Mouse (Mus musculus) adrenal gland, postnatal 36 days (tissue): ENCODE data around the gene Pnkd. TPM values are rescaled to one million over a fixed set of nuclear protein-coding genes. Genes with fewer than 3 reads are reported as not detected.
A peak's percentile ranks its signal among the peaks of the same experiment; 100 is the strongest.

Source experiments
- DNase-seq, 2 experiments: peaks; one replicate each; pipeline ENCODE4 v3.0.0; 2021; ENCODE audit warnings: mixed read lengths in 1 of 2
- total RNA-seq, 2 experiments: library from RNA; stranded (reverse); gene quantifications; 2 replicates each; pipeline ENCODE4 v1.2.3; 2021

Pnkd gene
- total RNA-seq, 2 experiments from 2014 or later, result 72.5 to 80.8 TPM

DNA sequence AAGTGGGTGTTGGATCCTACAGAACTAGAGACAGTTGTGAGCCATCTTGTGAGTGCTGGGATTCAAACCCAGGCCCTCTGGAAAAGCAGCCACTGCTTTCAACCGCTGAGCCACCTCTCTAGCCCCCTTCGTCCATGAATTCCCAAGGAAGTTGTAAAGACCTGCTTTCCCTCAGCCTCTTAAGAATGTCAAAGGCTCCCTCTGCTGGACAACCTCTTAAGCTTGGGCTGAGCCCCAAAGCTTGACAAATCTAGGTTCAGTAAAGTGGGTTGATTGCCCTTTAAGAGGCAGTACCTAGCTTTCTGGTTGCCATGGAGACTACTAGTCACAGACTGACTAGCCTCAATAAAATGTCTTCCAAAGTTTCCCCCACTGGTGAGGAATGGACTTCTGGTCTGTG lies 77.1 kb downstream of the Pnkd start, which contains the start of gene Catip:
TSS of gene Catip (plus strand) at position 297 of the 400 bp plus-strand sequence.
- peak; percentile 66 to 83 for DNase-seq

DNA sequence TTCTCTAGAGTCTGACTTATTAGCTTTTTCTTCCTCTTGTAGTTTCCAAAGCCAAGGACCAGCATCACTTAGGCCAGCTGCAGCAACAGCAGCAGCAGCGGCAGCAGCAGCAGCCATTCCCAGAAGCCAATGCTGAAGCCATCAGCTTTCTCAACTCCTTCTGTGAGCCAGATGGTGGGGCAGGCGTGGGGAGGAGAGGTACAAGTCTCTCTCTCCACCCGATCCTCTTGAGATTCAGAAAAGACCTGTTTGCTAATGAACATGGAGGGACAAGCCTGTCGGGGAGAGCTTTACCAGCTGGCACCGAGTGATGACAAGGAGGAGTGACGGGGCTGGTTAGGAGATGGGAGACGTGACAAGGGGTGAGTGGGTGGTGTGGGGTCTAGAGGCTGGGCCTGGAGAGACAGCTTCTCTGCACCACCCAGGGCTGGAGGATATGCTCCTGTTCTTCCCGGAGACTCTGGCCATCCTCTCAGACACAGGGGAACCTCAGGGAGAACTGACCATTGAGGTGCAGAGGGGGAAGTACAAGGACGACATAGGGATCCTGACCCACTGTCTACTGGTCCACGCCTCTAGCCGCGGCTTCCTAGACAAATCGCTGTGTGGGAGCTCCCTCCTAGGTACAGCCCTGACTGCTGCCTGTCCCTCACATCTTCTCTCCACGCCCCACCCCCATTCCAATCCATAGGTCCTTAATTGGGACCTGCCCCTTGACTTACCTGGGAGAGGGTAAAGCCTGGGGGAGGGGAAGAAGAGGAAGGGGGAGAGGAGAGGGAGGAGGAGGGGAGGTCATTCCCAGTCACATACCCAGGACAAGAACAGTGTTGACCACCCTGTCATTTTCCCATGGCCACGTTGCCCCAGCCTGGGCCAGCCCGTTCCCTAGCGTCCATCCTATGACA lies 77.8 kb downstream of the Pnkd start:
- no peak for DNase-seq

DNA sequence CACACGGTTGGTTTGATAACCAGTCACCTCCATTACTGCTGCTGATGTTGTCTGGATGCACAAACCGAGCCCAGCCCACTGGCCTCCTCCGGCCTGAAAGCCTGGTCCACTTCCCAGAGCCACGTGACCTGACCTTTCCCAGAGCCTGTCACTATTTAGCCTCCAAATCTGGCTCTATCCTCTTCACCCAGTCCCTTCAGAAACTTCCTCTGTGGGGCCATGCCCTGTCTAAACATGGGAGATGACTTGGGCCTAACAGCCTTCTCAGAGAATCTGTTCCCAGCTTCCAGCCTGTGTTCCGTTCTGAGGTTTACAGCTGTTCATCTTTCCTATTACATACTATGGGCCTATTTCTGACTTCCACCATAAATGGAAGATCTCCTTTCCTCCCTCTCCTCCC lies 78.7 kb downstream of the Pnkd start:
- no peak for DNase-seq

DNA sequence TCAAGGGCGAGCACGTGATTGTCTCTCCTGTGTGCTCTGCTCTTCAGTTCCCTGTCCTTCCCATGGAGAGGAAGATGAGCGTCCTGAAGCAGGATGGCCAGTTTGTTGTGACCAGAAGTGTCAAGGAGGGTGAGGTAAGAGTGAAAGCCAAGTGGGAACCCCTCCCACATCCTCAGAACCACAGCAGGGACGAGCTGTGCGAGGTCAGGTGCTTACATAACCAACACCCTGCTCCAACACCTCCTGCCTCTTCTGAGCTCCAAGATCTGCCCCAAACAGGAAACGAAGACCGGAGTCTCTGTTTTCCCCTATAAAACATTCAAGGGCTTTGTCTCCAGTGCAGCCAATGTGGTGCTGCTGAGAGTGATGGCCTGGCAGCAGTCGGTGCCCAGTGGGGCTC lies 79.5 kb downstream of the Pnkd start:
- DNase-seq, result no peak

DNA sequence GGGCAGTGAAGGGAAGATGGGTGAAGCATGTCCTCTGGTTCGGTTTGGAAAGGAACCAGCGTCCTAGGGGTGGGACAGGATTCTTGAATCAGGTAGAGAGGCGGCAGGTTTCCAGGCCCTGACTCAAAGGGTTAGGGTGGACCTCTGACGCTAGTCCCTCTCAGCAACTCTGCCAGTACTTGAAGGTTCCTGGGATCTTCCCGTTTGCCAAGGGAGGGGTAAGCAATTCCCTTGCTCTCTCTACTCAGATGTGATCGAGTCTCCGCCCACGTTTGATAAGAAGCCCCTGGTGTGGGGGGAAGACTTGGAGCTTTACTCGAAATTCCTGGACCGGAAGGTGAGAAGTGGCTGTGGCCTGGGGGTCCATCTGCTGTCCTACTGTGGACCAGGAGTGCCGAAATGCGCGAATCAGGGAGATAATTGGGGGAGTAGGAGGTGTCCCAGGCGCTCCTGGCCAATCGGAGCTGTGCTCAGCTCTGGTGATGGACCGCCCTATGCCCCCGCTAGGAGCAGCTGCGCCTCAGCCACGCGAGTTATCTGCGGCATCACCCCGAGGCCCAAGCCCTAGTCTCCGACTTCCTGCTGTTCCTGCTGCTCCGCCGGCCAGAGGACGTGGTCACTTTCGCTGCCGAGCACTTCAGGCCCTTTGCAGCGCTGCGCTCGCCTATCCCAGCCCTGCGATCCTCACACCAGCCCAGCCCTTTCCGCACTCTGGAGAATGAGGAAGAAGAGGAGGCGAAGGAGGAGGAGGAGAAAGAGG lies 83.3 kb downstream of the Pnkd start:
- peak; percentile 57 to 71 for DNase-seq

DNA sequence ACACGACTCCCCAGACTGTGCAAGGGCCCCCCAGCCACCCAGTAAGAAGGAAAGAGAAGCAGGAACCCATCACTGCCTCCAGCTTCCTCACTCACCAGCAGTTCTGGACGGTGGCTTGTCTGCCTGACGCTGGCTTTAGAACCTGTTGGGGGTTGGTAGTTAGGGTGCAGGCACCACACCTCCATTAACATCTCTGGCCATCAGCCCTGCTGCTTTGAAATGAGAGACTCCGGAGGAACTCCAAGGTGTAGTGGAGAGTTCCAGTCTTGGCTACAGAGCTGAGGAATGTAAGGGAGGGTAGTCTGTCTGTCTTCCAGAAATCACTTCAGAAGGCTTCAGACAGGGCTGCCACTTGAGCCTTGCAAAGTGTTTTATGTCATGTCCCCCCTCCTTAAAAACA lies 85.3 kb downstream of the Pnkd start:
- DNase-seq, result no peak

DNA sequence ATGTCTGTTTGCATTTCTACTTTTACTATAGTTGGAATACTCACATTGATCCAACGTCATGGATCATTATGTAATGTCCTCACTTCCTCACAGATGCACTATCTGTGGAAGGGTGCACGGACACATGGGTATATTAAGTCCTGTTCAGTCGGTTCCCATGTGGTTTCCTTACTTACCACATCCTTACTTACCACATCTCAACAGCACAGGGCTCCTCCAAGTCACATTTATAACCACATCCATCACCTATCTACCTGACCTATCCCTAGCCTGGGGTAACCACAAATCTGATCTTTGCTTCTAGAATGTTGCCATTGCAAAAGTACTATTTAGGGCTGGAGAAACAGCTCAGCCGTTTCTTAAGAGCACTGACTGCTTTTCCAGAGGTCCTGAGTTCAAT lies 88.6 kb downstream of the Pnkd start:
- no peak for DNase-seq

DNA sequence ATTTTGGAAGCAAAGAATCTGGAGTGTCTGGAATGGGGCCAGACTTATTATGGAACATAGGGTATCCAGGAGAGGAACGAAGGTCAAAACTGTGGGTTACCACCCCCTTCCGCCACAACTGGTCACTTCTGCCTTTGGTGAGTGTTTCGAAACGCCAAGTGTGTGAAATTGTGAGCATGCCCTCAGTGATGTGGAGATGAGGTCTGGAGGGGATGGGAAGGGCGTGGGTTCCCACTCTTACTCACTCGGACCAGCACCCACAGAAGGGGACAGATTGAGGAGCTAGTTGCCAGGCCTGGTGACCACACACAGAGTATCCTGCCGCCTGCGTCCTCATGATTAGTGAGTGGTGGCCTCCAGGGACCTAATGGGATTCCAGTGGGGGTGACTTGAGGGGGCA lies 90.2 kb downstream of the Pnkd start, which contains the start of gene Slc11a1:
TSS of gene Slc11a1 (plus strand) at position 216 of the 400 bp plus-strand sequence.
- DNase-seq, result peak in 1 of 2 experiments; percentile 10

DNA sequence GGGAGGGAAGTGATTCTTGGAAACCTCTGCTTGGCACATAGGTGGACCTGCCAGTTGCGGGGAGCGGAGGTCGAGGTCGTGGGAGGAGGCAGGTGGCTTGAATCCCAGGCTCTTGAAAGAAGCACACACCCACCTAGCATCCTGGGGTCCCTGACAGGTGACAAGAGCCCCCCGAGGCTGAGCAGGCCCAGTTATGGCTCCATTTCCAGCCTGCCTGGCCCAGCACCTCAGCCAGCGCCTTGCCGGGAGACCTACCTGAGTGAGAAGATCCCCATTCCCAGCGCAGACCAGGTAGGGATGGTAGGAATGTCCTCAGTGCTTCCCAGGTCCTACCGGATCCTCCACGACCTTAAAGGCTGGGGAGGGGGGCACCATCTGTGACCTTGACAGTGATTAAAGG lies 90.8 kb downstream of the Pnkd start:
- DNase-seq, result no peak

DNA sequence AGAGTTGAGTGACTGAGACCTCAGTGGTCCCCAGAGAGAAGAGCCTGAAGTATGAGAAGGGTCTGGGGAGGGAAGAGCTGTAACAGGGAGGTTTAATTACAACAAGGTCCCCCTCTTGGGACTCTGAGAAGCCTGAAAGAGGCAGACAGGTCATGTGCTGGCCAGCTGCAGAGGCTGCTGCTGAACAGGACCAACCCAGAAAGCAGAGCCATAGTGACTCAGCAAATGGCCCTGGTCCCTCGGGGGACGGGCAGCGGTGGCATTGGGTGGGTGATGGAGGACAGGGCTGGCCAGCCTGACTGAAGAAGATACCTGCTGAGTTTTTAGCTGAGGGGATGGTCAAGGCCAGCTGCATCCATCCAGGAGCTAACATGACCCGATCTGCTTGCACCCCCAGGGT lies 91.7 kb downstream of the Pnkd start:
- DNase-seq, result peak; percentile 81 to 86

DNA sequence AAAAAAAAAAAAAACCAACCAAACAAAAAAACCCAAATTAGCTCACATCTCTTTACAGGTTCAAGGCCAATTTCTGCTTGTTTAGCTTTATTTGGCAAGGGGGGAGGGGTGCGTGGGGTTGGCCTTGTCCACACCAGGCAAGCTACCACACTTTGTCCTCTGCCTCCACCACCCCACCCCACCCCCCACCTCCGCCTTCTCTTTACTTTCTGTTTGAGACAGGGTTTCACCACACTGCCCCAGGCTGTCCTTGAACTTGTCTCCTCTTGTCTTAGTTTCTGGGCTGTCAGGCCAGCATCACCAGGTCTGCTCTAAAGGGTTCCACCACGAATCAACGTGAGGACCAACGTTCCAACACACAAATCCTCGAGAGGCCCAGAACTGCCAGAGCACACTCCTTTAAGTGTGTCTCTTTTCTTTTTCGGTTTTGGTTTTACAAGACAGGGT lies 94.4 kb downstream of the Pnkd start:
- DNase-seq, result peak in 1 of 2 experiments; percentile 33

DNA sequence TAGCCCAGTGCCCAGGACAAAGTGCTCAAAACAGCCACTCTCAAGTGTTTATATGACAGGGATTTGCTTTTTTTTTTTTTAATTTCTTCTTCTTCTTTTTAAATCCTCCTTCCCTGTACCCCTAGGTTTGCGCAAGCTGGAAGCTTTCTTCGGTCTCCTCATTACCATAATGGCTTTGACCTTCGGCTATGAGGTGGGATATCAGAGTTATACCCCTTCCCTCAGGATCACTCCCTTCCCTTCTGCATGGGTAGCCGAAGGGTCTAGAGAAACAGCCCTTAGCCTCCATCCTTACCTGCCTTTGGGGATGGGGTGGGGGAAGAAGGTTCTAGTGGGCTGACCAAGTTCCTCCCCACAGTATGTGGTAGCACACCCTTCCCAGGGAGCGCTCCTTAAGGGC lies 95.8 kb downstream of the Pnkd start:
- DNase-seq, result no peak

DNA sequence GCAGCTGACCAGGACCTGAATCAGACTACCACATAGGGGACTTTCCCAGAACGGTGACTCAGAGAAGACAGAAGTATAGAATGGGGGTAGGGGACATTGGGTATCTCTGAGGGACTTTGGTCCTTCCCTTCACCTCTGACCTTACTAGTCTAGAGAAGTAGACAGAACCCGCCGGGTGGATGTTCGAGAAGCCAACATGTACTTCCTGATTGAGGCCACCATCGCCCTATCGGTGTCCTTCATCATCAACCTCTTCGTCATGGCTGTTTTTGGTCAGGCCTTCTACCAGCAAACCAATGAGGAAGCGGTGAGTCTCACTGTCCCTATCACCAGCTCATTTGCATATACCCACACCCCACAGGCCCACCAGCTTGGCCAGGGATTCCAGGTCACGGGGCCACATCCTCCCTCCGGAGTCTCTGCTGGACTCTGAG lies 96.9 kb downstream of the Pnkd start:
- DNase-seq, result no peak

DNA sequence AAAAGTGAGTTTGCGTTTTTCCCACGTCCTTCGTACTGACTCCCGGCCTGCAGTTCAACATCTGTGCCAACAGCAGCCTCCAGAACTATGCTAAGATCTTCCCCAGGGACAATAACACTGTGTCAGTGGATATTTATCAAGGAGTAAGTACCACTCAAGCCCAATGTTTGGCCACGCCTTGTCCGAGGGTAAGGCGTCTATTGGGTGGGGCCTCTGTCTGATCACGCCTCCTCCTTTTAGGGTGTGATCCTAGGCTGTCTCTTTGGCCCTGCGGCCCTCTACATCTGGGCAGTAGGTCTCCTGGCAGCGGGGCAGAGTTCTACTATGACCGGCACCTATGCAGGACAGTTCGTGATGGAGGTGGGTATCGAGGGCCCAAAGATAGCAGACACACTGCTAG lies 98.7 kb downstream of the Pnkd start:
- DNase-seq, result no peak

DNA sequence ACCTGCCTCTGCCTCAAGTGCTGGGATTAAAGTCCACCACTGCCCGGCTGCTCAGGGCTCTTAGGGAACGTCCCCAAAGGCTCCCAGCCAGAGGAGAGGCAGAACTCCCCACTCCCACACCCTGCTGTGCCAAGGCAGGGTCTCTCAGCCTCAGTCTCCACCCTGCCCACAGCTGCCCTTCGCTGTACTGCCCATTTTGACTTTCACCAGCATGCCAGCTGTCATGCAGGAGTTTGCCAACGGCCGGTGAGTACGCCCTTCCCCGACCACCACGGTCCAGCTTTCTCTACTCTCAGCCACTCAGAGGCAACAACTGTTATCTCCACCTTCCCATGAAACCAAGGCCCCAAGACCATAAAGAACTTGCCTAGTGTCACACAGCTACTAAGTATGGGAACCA lies 99.8 kb downstream of the Pnkd start:
- DNase-seq, result no peak

DNA sequence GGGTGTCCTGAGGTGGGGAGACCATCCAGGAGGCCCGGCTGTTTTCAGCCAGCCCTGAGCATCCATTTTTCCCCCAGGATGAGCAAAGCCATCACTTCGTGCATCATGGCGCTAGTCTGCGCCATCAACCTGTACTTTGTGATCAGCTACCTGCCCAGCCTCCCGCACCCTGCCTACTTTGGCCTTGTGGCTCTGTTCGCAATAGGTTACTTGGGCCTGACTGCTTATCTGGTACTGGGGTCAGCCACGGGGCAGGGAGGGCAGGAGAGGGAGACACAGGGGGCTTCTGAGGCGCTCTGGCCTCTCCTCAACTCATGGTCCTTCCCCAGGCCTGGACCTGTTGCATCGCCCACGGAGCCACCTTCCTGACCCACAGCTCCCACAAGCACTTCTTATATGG lies 100.3 kb downstream of the Pnkd start:
- no peak for DNase-seq

DNA sequence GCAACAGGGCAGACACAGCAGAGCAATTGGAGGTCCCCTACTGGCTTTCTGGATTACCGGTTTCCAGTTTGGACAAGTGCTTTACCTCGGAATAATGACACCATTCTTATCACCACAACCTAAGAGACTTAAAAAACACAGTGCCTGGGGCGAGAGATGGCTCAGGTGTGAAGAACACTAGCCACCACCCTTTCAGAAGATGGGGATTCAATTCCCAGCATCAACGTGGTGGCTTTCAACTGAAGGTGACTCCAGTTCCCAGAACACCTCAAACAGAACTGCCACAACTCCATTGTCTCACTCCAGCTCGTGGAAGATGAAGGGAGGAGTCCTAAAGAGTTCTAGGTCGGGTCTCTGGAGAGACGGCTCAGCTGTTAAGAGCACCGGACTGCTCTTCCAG lies 100.8 kb downstream of the Pnkd start:
- DNase-seq, result no peak

DNA sequence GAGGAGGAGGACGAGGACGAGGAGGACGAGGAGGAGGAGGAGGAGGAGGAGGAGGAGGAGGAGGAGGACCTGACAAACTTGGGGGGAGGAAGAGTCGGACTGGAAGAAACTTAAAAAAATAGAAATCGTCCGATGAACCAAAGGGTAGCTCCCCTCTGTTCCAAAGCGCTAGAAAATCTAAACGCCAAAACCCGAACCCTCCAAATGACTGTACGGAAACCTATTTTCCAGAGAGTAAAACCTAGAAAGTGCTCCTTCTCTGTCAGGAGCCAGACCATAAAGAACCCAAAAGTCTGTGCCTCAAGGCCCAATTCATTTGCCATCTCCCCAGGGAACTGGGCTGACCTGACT lies 101.6 kb downstream of the Pnkd start:
- no peak for DNase-seq

DNA sequence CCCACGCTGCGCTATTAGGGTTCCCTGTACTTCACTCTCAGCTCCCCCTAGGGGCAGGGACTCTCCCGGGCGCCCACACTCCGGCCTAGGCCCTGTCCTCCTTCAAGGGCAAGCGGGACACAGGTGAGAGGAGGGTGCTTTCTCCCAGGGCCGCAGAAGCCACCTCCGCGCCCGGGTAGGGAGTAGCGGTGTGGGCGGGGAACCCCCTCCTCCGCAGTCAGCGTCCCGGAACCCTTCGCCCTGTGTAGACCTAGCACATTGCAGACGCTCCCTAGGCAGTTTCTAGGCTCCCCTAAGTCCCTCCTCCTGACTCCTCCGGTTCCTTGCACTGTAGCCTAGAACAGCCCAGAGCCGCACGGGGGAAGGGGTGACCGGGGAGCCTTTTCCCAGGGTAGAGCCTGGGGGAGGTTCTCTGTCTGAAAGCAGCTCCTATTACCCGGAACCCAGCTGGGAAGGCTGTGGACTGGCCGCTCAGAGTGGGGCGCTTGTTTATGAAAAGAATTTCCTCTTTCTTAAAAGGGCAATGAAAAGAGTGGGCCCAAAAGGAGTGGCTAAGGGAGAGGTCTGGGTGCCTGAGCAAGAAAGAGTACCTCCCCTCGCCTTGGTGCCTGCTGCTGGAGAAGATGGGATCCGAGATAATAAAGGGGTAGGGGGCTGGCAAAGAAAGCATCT lies 102.1 kb downstream of the Pnkd start:
- DNase-seq, result peak; percentile 94

DNA sequence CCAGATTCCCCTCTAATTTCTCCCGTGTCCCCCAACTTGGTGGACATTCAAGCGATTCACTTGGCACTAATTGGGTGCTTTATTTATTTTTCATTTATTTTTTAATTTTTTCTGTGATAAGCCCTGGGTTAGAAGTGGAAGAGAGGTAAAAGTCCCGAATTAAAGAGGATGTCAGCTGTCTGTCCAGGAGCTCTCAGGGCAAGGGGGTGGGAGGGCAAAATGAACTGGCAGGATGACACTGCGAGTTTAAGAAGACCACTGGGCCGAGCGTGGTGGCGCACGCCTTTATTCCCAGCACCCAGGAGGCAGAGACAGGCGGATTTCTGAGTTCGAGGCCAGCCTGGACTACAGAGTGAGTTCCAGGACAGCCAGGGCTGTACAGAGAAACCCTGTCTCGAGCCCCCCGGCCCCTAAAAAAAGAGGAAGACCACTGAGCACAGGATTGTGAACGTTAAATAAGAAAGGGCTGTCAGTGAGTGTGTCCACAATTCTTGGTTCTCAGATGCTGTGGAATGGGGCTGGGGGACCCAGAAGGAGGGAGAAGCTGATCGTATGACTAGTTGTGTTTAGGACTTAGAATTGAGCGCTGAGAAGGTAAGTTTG lies 102.8 kb downstream of the Pnkd start:
- peak in 1 of 2 experiments; percentile 30 for DNase-seq

DNA sequence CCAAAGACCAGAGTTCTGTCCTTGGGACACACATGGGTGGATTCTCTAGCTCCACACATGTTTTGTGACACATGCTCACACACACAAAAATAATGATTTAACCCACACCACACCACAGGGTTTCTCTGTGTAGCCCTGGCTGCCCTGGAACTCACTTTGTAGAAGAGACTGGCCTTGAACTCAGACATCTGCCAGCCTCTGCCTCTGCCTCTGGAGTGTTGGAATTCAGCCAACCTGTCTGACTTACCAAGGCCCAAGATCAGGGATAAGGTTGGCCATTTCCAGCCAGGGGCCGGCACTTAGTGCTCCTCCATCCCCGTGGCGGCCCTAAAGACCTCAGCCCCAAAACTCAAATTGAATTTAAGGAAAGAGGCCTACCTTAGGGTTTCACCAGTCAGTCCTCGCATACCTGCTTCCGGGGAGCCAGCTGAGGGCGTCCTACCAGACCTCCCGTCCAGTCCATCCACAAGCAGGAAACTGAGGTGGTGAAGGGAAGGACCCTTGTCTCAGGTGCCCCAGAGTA lies 103.7 kb downstream of the Pnkd start:
- peak; percentile 44 to 48 for DNase-seq

DNA sequence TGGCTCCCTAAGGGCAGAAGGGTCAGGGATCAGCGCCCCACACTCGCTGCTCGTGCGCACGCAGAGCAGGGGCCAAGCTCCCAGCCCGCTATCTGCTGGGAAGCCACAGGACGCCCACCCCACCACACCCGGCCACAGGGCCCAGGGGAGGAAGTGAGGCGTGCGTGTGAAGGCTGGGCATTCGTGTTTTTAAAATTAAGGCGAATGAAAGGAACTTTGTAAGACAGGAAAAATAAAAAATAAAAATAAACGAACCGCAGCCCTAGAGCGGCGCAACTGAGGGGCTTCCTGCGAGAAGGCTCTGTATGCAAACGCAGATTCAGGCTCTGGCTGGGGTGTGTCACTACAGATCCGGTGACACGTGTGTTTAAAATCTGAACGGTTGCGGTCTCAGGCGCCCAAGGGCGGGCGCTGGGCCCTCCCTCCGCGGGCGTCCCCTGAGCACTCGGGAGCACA lies 105.1 kb downstream of the Pnkd start:
- peak; percentile 63 to 65 for DNase-seq
